Mouse (Mus musculus) neural tube, embryonic 14.5 days (tissue): ENCODE data around the gene Bola3. TPM values are rescaled to one million over a fixed set of nuclear protein-coding genes. Genes with fewer than 3 reads are reported as not detected.
"Not testable (repeated sequence)": the region's sequence is repeated elsewhere in the genome, so short reads cannot be mapped to it uniquely, and the experiment has no call there.

Experiments
- ATAC-seq: fragments of 200-750 bp; cut with Nextera tagmentation; 2 replicates; pipeline ENCODE4 v1.8.0; 2017; ENCODE audit warnings: low read depth, mild to moderate bottlenecking, moderate TSS enrichment, moderate library complexity
- H3K27ac ChIP-seq: fragments of 300-500 bp; sonication (generic); 2 replicates; pipeline ENCODE4 v1.5.1; 2014; ENCODE audit warnings: low read depth, mild to moderate bottlenecking, control low read depth, low read length, moderate library complexity, mixed read lengths
- H3K27me3 ChIP-seq: fragments of 300-500 bp; sonication (generic); 2 replicates; pipeline ENCODE4 v1.6.1; 2014; ENCODE audit warnings: low read length; ENCODE audit not compliant: control insufficient read depth, insufficient read depth
- H3K36me3 ChIP-seq: fragments of 300-500 bp; sonication (generic); 2 replicates; pipeline ENCODE4 v1.6.1; 2014; ENCODE audit warnings: low read length, mixed read lengths; ENCODE audit not compliant: control insufficient read depth, insufficient read depth
- H3K4me1 ChIP-seq: fragments of 300-500 bp; sonication (generic); 2 replicates; pipeline ENCODE4 v1.6.1; 2014; ENCODE audit warnings: low read length; ENCODE audit not compliant: control insufficient read depth, insufficient read depth
- H3K4me2 ChIP-seq: fragments of 300-500 bp; sonication (generic); 2 replicates; pipeline ENCODE4 v1.6.1; 2014; ENCODE audit warnings: mild to moderate bottlenecking, low read depth, low read length, control low read depth
- H3K4me3 ChIP-seq: fragments of 300-500 bp; sonication (generic); 2 replicates; pipeline ENCODE4 v1.5.1; 2014; ENCODE audit warnings: low read depth, low read length, control low read depth, mixed read lengths
- H3K9ac ChIP-seq: fragments of 300-500 bp; sonication (generic); replicated peaks from 2 replicates; pipeline ENCODE4 v1.6.1; 2014; ENCODE audit warnings: low read depth, mild to moderate bottlenecking, control low read depth, low read length, mixed read lengths
- H3K9me3 ChIP-seq: fragments of 300-500 bp; sonication (generic); 2 replicates; pipeline ENCODE4 v1.6.1; 2016; ENCODE audit warnings: low read length; ENCODE audit not compliant: control insufficient read depth
- WGBS: fragments of 180-500 bp; shearing (Covaris S2); extraction: QIAGEN DNeasy Blood & Tissue Kit; methylation state at CpG from one replicate; pipeline ENCODE4 v1.1.7; 2014; 5-methylcytosine and 5-hydroxymethylcytosine counted together
- polyA plus RNA-seq: library from polyadenylated mRNA; unstranded; fragments of >200 nt; fragmentation: Nextera tagmentation; extraction: Ambion mirVana; gene quantifications from 2 replicates; pipeline ENCODE4 v1.2.1, GENCODE M21; 2014

Gene Bola3
- polyA plus RNA-seq, 1 experiment from 2014 or later, result 57.5 TPM

DNA sequence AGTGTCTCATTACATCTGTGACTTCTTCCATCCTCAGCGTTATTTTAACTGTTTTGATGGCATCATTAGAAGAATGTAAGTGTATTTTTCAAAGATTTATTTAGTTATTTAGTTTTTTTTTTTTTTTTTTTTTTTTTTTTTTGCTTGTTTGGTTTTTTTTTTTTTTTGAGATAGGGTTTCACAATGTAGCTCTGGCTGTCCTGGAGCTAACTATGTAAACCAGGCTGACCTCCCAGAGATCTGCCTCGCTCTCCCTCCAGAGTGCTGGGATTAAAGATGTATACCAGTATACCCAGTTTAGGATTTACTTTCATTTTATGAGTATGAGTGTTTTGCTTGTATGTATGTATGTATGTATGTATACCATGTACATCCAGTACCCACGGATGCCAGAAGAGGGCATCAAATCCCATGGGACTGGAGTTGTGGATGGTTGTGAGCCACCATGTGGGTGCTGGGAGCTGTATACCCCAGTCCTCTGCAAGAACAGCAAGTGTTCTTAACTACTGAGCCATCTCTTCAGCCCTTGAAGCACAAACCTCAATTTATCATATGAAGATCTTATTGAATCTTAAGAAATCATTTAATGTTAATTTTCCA is 21.3 kb upstream of the Bola3 start:
- Histone ChIP-seq H3K27me3 (no peaks in the 10 kb centered on the region), H3K4me2 (no peak overlapping the region), H3K27ac (no peak overlapping the region), H3K36me3 (peaks cover 23% of the 10 kb centered on the region), H3K9me3 (no peaks in the 10 kb centered on the region), H3K9ac (no peak overlapping the region), H3K4me1 (peaks cover 6% of the 10 kb centered on the region), H3K4me3 (no peak overlapping the region)
- 92% methylated on average over 3 of the region's 3 CpGs for WGBS
- ATAC-seq, result no peak

DNA sequence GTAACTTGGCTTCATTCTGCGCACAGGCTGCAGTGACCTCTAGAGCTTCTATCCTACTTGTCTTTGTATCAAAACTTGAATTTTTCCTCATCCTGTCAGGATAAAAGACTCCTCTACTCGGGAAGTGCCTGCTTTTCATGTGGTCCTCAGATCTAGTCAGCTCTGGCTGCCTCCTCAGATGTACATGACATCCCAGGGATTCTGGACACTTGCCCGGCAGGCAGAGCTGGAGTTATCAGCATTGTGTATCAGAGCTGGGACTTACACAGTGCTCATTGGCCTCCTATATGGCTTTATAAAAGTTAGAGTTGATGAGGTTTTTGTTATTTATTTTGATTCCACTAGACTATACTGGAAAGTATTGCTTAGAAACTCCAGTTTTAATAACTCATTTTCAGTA is 7.6 kb upstream of the Bola3 start:
- Histone ChIP-seq H3K9me3 (no peaks in the 10 kb centered on the region), H3K4me2 (no peak overlapping the region), H3K36me3 (peaks cover 31% of the 10 kb centered on the region), H3K9ac (no peak overlapping the region), H3K27me3 (no peaks in the 10 kb centered on the region), H3K4me3 (no peak overlapping the region), H3K27ac (no peak overlapping the region), H3K4me1 (no peaks in the 10 kb centered on the region)
- ATAC-seq, result no peak
- 88% methylated on average over 3 of the region's 3 CpGs for WGBS

- Histone ChIP-seq H3K9ac (no peak overlapping the region), H3K4me2 (no peak overlapping the region), H3K27me3 (no peaks in the 10 kb centered on the region), H3K27ac (no peak overlapping the region), H3K36me3 (peaks cover 31% of the 10 kb centered on the region), H3K9me3 (no peaks in the 10 kb centered on the region), H3K4me3 (no peak overlapping the region), H3K4me1 (no peaks in the 10 kb centered on the region)
- ATAC-seq, result no peak
- 91% methylated on average over 2 of the region's 2 CpGs for WGBS
These were observed 6.0 kb upstream of the Bola3 start for GRCm38 (mm10) chr6:83342957-83343356.

DNA sequence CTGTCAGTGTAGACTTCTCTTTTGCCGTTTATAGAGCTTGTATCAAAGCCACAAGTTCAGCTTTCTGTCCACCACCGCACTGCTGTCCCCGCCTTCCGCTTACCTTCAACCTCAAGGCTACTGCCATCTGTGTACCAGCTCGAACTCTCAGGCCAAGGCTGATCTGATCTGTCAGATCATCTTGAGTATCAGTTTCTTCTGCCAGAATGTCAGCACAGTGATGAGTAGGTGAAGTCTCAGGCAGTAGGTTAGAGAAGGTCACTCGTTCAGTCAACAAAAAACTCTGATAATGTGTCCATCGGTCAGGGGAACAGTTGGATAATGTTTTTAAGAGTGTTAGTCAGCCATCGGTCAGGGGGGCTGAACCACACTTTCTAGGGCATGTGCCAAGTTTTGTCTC is 3.7 kb upstream of the Bola3 start:
- H3K27ac ChIP-seq, H3K9ac ChIP-seq, H3K27me3 ChIP-seq, ATAC-seq, H3K4me2 ChIP-seq, H3K4me3 ChIP-seq, H3K9me3 ChIP-seq, H3K4me1 ChIP-seq: not testable (repeated sequence)
- peaks cover 23% of the 10 kb centered on the region for H3K36me3 ChIP-seq
- 96% methylated on average over 8 of the region's 8 CpGs for WGBS

DNA sequence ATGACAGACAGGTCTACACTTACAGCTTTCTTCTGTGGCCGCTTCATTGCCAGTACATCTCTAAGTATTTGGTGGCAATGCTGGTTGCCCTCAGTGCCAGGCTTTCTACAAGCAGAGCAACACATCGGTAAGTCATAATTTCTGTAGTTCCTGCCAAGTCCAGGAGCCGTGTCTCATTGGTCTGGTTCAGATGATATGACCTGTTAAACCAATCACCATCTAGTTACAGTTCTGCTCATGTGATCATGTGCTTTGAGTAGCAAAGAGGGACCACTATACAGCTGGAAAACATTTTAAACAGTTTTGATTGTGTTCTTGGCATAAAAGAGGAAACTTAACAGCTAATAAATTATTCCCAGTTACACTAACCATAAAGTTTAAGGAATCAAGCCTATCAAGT is 1.0 kb upstream of the Bola3 start:
- Histone ChIP-seq H3K27ac (no peak overlapping the region), H3K27me3 (no peaks in the 10 kb centered on the region), H3K4me3 (no peak overlapping the region), H3K9ac (no peak overlapping the region), H3K36me3 (peaks cover 3% of the 10 kb centered on the region; the same call in 1 of the 2 replicates), H3K9me3 (no peaks in the 10 kb centered on the region), H3K4me2 (no peak overlapping the region), H3K4me1 (peaks cover 9% of the 10 kb centered on the region)
- no peak for ATAC-seq
- WGBS, result 88% methylated on average over 3 of the region's 3 CpGs

- peak; percentile 95 for ATAC-seq
- Histone ChIP-seq H3K9ac (peak overlapping the region; percentile 95), H3K4me1 (peaks cover 9% of the 10 kb centered on the region), H3K27ac (peak overlapping the region; percentile 57), H3K4me2 (peak overlapping the region; percentile 83), H3K9me3 (no peaks in the 10 kb centered on the region), H3K27me3 (no peaks in the 10 kb centered on the region), H3K36me3 (0 out of 2 replicates have a peak, but pooled peaks cover 3% of the 10 kb centered on the region), H3K4me3 (peak overlapping the region; percentile 82)
- WGBS, result under 1% methylated on average over 53 of the region's 53 CpGs
These were observed 469 bp downstream of the Bola3 start for GRCm38 (mm10) chr6:83349274-83349958.

GRCm38 (mm10) chr6:83350172-83350571 is 1.2 kb downstream of the Bola3 start:
- H3K4me1 ChIP-seq, result peaks cover 9% of the 10 kb centered on the region
- H3K9ac ChIP-seq, result peak overlapping the region; percentile 95
- H3K9me3 ChIP-seq, result no peaks in the 10 kb centered on the region
- 86% methylated on average over 7 of the region's 7 CpGs for WGBS
- H3K36me3 ChIP-seq, result 0 out of 2 replicates have a peak, but pooled peaks cover 3% of the 10 kb centered on the region
- ATAC-seq, result no peak
- no peak overlapping the region for H3K27ac ChIP-seq
- H3K27me3 ChIP-seq, result no peaks in the 10 kb centered on the region
- H3K4me2 ChIP-seq, result peak overlapping the region; percentile 83
- H3K4me3 ChIP-seq, result peak overlapping the region; percentile 82

DNA sequence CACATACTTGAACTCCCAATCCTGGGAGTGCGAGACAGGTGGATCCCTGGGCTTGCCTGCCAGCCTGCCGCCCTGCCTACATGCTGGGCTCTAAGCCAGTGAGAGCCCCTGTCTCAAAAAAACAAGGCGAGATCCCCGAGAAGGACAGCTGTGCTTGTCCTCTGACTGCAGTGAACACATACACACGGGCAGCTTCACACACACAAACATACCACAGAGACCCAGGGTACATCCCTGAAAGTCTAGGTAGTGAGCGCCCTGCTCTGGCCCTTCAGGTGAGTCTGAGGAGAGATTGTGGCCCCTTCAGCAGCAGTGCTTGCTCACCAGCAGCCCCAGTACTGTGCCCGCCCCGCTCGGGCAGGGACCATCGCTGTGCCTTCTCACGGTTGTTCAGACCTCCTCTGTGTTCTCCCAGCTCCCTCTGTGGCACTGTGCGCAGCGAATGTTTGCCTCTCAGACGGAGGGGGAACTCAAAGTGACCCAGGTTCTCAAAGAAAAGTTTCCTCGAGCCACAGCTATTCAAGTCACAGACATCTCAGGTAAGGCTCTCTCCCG is 2.0 kb downstream of the Bola3 start:
- Histone ChIP-seq H3K36me3 (0 out of 2 replicates have a peak, but pooled peaks cover 3% of the 10 kb centered on the region), H3K4me3 (no peak overlapping the region), H3K4me1 (peaks cover 9% of the 10 kb centered on the region), H3K27me3 (no peaks in the 10 kb centered on the region), H3K27ac (no peak overlapping the region), H3K9ac (no peak overlapping the region), H3K4me2 (no peak overlapping the region), H3K9me3 (no peaks in the 10 kb centered on the region)
- no peak for ATAC-seq
- 91% methylated on average over 16 of the region's 16 CpGs for WGBS

- WGBS, result 86% methylated on average over 7 of the region's 7 CpGs
These were observed 2.7 kb downstream of the Bola3 start for GRCm38 (mm10) chr6:83351490-83352160.

More at GRCm38 (mm10) chr6:83351490-83352160, 2.7 kb downstream of the Bola3 start:
- no peak overlapping the region for H3K4me3 ChIP-seq
- H3K9ac ChIP-seq, result no peak overlapping the region
- peaks cover 9% of the 10 kb centered on the region for H3K4me1 ChIP-seq
- no peak overlapping the region for H3K27ac ChIP-seq
- ATAC-seq, result no peak
- H3K27me3 ChIP-seq, result no peaks in the 10 kb centered on the region
- H3K4me2 ChIP-seq, result no peak overlapping the region
- H3K36me3 ChIP-seq, result 0 out of 2 replicates have a peak, but pooled peaks cover 3% of the 10 kb centered on the region
- no peaks in the 10 kb centered on the region for H3K9me3 ChIP-seq
